Mouse (Mus musculus): ENCODE measurements at regions not wholly inside any gene's neighbourhood (a gene's known extent, or its start where the extent isn't known, plus 50 kb on each side); places are given as distances from the start of the nearest gene placed in this dataset.

DNA sequence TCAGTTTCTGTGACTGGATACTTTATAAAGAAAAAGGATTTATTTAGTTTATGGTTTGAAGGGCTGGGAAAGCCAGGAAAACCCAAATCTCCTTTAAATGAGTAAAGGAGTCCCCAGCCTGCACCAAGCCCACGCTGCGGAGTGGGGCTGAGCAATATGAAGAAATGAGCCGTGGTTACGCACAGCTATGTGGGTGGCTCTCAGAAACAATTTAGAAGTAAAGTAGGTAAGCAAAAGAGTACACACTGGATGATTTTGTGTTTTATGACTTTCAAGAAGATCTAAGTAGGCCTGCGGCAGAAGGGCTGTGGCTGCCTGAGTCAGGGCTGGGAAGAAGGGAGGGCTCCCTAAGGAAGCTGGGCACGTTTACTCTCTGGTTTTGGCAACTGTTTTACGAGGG is 82.6 kb upstream of the Gjb5 start:
- WGBS = 87% methylated on average over 7 of the region's 7 CpGs
- no peak for ATAC-seq

DNA sequence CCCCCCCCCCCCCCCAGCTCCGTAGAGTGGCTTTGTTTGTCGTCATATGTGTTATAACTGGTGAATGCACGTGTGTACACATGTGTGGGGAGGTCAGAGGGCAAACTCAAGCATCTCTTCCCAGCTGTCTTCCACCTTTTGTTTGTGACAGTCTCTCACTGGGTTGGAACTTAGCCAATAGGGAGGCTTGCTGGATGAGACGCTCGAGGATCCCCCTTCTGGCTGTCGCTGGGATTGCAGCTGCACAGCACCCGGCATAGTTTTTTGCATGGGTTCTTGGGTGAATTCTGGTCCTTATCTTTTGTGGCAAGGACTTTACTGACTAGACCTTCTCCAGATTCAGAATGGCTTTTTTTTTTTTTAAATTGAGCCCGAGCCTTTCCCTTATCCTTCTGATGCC is 77.1 kb upstream of the Gjb5 start:
- no peak overlapping the region for H3K4me2 ChIP-seq (replicated peaks)
- no peak for ATAC-seq
- no peaks in the 10 kb centered on the region; the same call in 1 of the 2 replicates for H3K27me3 ChIP-seq
- no peak overlapping the region for H3K9ac ChIP-seq (replicated peaks)
- no peak overlapping the region for H3K4me3 ChIP-seq (replicated peaks)
- no peaks in the 10 kb centered on the region for H3K4me1 ChIP-seq (replicated peaks)
- 41% methylated on average over 8 of the region's 8 CpGs for WGBS
- H3K36me3 ChIP-seq = no peaks in the 10 kb centered on the region
- no peaks in the 10 kb centered on the region for H3K9me3 ChIP-seq
- no peak overlapping the region for H3K27ac ChIP-seq

More for the DNA sequence above, 82.6 kb upstream of the Gjb5 start:
- H3K27me3 ChIP-seq = no peaks in the 10 kb centered on the region
- no peaks in the 10 kb centered on the region for H3K36me3 ChIP-seq
- H3K4me1 ChIP-seq (replicated peaks) = no peaks in the 10 kb centered on the region
- no peak overlapping the region for H3K4me3 ChIP-seq (replicated peaks)
- H3K9me3 ChIP-seq = no peaks in the 10 kb centered on the region
- H3K4me2 ChIP-seq (replicated peaks) = no peak overlapping the region
- no peak overlapping the region for H3K9ac ChIP-seq (replicated peaks)
- H3K27ac ChIP-seq = no peak overlapping the region

DNA sequence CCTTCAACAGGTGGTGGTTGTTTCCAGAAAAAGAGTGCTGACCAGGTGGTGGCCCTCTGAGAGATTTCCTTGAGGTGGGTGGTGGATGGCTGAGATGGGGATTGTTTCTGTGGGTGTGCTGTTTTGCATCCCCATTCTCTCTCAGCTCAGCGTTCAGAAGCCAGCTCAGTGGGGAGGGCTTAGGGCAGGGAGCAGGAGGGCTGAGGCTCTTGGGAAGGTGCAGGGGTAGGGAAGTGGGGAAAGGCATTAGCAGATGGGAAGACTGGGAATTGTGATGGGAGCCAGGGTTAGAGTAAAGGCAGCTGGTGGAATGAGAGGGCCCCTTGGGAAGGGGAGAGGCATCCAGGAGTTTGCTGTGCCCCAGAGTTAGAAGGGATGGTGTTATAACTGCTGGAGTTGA is 72.3 kb upstream of the Gjb5 start:
- Histone ChIP-seq H3K9ac (replicated peaks) (no peak overlapping the region), H3K4me2 (replicated peaks) (no peak overlapping the region), H3K36me3 (no peaks in the 10 kb centered on the region), H3K27me3 (no peaks in the 10 kb centered on the region; the same call in 1 of the 2 replicates), H3K4me3 (replicated peaks) (no peak overlapping the region), H3K9me3 (peaks cover 2% of the 10 kb centered on the region; the same call in 1 of the 2 replicates), H3K4me1 (replicated peaks) (peaks cover 10% of the 10 kb centered on the region; the same call in 1 of the 2 replicates), H3K27ac (no peak overlapping the region)
- ATAC-seq = no peak
- 0% methylated on average over 1 of the region's 1 CpGs for WGBS

DNA sequence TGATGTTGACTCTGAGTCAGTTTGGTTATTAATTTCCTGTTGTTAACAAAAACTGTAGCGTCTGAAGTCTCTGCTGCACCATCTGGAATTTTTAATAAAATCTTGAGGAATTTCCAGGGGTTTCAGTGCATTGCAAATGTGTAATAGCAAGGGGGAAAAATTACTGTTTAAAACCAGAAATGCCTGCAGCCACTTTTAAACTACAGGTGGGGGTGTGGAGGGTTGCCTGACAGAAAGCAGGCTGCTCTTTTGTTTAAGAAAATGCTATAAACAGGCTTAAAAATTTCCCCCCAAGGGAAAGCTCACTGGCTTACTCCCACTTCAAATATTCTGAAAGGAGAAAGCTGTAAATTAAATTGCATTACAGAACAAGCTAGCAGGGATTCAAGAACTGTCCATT is 71.8 kb upstream of the Gjb5 start:
- no peak for ATAC-seq
- 81% methylated on average over 1 of the region's 1 CpGs for WGBS
- no peak overlapping the region for H3K27ac ChIP-seq
- H3K4me1 ChIP-seq (replicated peaks) = peaks cover 10% of the 10 kb centered on the region; the same call in 1 of the 2 replicates
- no peak overlapping the region for H3K4me3 ChIP-seq (replicated peaks)
- no peak overlapping the region for H3K9ac ChIP-seq (replicated peaks)
- no peaks in the 10 kb centered on the region for H3K36me3 ChIP-seq
- no peaks in the 10 kb centered on the region; the same call in 1 of the 2 replicates for H3K27me3 ChIP-seq
- H3K4me2 ChIP-seq (replicated peaks) = no peak overlapping the region
- H3K9me3 ChIP-seq = peaks cover 2% of the 10 kb centered on the region; the same call in 1 of the 2 replicates

DNA sequence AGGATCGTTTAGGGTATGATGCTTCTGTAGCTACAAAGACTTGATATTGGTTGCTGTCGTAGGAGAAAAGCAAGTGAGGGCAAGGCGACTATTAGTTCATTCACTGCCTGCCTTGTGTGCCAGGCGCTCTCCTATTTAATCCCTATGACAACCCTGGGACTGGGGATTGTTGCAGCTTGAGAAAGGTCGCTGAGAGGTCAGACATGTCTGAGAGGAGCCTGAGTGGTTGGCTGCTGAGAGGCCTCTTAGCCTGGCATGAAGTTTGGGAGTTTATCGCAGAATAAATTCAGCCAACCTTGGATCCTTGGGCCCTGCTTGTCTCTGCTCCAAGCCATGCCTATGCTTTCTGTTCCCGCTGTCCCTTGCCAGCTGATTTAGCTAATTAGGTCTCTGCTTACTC is 65.9 kb upstream of the Gjb5 start:
- no peak overlapping the region for H3K4me3 ChIP-seq (replicated peaks)
- ATAC-seq = no peak

DNA sequence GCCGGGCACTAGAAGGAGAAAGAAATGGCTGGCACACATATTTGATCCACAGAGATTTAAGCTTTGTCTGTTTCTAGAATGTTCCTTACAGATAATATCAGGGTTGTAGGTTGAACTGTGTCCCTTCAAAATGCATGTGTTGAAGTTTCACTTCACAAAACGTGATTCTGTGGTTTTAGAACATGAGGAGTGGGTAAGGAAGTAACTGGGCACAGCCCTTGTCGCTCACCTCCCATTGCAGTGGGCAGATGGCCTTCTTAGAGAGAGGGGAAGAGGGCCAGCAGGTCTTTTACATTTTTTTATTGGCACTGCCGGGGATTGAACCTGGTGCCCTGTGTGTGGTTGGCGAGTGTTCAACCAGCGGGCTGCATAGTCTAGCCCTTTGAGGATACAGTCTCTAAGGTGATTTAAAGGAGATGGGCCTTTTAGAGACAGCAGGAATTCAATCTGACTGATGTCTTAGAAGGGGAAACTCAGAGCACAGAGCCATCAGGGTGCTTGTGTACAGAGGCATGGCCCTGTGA is 64.0 kb upstream of the Gjb5 start:
- no peak overlapping the region for H3K4me3 ChIP-seq (replicated peaks)
- H3K9ac ChIP-seq (replicated peaks) = no peak overlapping the region
- ATAC-seq = no peak
- WGBS = 89% methylated on average over 6 of the region's 6 CpGs
- no peaks in the 10 kb centered on the region for H3K9me3 ChIP-seq
- peaks cover 28% of the 10 kb centered on the region for H3K4me1 ChIP-seq (replicated peaks)
- H3K4me2 ChIP-seq (replicated peaks) = no peak overlapping the region
- H3K27ac ChIP-seq = no peak overlapping the region
- H3K36me3 ChIP-seq = no peaks in the 10 kb centered on the region
- peaks cover 6% of the 10 kb centered on the region; the same call in 1 of the 2 replicates for H3K27me3 ChIP-seq

More for the DNA sequence above, 65.9 kb upstream of the Gjb5 start:
- Histone ChIP-seq H3K9ac (replicated peaks) (no peak overlapping the region), H3K9me3 (no peaks in the 10 kb centered on the region; the same call in 1 of the 2 replicates), H3K27me3 (peaks cover 6% of the 10 kb centered on the region; the same call in 1 of the 2 replicates), H3K36me3 (no peaks in the 10 kb centered on the region), H3K4me1 (replicated peaks) (peaks cover 23% of the 10 kb centered on the region), H3K27ac (no peak overlapping the region), H3K4me2 (replicated peaks) (no peak overlapping the region)
- WGBS = 51% methylated on average over 7 of the region's 7 CpGs

DNA sequence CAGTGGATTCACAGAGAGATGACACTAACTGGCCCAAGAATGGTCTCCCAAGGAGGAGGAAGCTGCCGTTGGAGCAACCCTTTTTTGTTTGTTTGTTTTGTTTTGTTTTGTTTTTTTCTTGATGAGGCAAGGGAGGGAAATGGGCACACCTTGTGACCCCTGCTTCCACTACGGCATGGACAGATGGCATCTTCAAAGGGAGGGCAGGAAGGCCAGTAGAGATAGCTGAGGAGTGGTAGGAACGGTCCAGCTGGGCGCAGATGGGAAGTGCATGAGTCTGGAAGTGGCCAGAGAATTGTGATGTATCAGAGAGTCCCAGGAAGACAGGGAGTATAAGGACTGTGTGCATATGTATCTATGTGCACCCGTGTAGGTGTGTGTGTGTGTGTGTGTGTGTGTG is 63.1 kb upstream of the Gjb5 start:
- Histone ChIP-seq H3K4me2 (replicated peaks) (no peak overlapping the region), H3K9me3 (no peaks in the 10 kb centered on the region), H3K4me3 (replicated peaks) (no peak overlapping the region), H3K27me3 (peaks cover 6% of the 10 kb centered on the region; the same call in 1 of the 2 replicates), H3K36me3 (no peaks in the 10 kb centered on the region), H3K27ac (no peak overlapping the region), H3K4me1 (replicated peaks) (peaks cover 23% of the 10 kb centered on the region), H3K9ac (replicated peaks) (no peak overlapping the region)
- WGBS = 84% methylated on average over 5 of the region's 5 CpGs
- no peak for ATAC-seq

DNA sequence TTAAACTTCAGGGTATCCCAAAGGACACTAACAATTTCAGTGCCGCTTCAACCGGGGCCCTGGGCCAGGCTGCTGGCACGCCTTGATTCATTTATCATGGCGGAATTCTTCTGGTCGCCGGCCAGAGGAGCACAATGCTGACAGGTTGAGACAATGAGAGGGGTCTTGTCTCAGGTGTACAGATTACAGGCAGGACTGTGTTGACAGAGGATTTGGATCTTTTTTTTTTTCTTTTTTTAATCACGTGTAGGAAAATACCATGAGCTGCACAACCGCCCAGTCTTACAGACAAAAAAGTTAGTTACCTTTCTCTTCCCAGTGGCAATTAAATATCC is 61.8 kb upstream of the Gjb5 start:
- ATAC-seq = no peak; the same call in 1 of the 2 replicates
- WGBS = 26% methylated on average over 8 of the region's 8 CpGs
- H3K9ac ChIP-seq (replicated peaks) = no peak overlapping the region

DNA sequence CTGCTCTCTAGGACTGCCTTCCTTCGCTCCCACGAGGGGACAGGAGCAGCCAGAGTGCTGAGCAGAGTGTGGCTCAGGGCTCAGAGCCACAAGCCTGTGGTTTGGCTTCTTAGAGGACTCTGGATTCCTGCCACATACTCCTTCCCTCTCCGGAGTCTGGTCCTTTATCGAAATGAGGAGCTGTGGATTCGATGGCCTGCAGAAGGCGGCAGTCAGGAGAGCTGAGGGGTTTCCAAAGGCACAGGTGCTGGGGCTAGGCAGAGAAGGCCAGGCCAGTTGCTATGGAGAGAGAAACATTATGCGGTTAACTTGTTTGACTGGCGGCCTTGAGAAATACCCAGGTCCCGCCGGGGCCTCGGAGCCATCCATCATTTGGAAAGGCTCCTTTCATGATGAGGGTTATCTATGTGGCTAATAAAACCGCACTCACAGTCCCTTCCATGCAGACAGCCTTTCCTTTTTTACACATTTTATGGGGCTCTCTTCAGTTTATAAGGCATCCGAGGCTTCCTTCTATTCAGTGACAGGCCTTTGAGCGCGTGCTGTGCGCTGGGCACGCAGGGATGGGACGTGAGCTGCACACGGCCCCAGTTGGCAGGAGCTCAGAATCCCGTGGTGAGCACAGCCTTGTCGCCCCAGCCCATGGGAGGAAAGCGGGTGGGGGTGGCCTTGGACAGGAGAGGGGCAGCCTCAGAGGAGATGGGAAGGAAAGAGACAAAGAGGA is 61.2 kb upstream of the Gjb5 start:
- Histone ChIP-seq H3K27ac (peak overlapping the region; percentile 80), H3K4me3 (replicated peaks) (no peak overlapping the region), H3K27me3 (peaks cover 6% of the 10 kb centered on the region; the same call in 1 of the 2 replicates), H3K9me3 (no peaks in the 10 kb centered on the region), H3K9ac (replicated peaks) (no peak overlapping the region), H3K4me1 (replicated peaks) (peaks cover 22% of the 10 kb centered on the region), H3K36me3 (no peaks in the 10 kb centered on the region), H3K4me2 (replicated peaks) (peak overlapping the region; percentile 13)
- peak; percentile 88 for ATAC-seq
- 21% methylated on average over 22 of the region's 22 CpGs for WGBS

More for the DNA sequence above, 61.8 kb upstream of the Gjb5 start:
- Histone ChIP-seq H3K27me3 (peaks cover 6% of the 10 kb centered on the region; the same call in 1 of the 2 replicates), H3K36me3 (no peaks in the 10 kb centered on the region), H3K4me3 (replicated peaks) (no peak overlapping the region), H3K9me3 (no peaks in the 10 kb centered on the region), H3K4me2 (replicated peaks) (peak overlapping the region; percentile 13), H3K4me1 (replicated peaks) (peaks cover 18% of the 10 kb centered on the region), H3K27ac (peak overlapping the region; percentile 80)

DNA sequence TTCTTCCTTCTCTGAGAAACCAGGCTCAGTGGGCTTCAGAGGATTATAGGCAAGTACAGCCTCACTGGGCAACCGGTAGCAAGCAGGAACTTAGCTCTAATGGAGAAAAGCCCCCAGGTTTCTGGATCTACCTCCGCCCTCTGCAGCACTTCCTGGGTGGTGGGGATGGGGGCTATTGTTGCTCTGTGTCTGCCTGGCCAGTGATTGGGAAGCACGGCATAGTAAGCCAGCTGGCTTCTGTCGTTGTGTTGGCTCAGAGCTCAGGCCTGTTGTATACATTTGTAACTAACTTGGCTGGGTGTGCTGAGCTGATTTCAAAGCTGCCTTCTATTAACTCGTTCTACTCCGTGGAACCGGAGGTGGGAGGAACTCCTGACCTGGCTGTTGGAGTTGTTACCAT is 58.9 kb upstream of the Gjb5 start:
- no peak for ATAC-seq
- H3K9ac ChIP-seq (replicated peaks) = no peak overlapping the region
- peaks cover 22% of the 10 kb centered on the region for H3K4me1 ChIP-seq (replicated peaks)
- no peaks in the 10 kb centered on the region; the same call in 1 of the 2 replicates for H3K27me3 ChIP-seq
- H3K4me3 ChIP-seq (replicated peaks) = no peak overlapping the region
- H3K4me2 ChIP-seq (replicated peaks) = no peak overlapping the region
- 54% methylated on average over 7 of the region's 7 CpGs for WGBS
- H3K27ac ChIP-seq = no peak overlapping the region
- H3K9me3 ChIP-seq = no peaks in the 10 kb centered on the region
- H3K36me3 ChIP-seq = no peaks in the 10 kb centered on the region

DNA sequence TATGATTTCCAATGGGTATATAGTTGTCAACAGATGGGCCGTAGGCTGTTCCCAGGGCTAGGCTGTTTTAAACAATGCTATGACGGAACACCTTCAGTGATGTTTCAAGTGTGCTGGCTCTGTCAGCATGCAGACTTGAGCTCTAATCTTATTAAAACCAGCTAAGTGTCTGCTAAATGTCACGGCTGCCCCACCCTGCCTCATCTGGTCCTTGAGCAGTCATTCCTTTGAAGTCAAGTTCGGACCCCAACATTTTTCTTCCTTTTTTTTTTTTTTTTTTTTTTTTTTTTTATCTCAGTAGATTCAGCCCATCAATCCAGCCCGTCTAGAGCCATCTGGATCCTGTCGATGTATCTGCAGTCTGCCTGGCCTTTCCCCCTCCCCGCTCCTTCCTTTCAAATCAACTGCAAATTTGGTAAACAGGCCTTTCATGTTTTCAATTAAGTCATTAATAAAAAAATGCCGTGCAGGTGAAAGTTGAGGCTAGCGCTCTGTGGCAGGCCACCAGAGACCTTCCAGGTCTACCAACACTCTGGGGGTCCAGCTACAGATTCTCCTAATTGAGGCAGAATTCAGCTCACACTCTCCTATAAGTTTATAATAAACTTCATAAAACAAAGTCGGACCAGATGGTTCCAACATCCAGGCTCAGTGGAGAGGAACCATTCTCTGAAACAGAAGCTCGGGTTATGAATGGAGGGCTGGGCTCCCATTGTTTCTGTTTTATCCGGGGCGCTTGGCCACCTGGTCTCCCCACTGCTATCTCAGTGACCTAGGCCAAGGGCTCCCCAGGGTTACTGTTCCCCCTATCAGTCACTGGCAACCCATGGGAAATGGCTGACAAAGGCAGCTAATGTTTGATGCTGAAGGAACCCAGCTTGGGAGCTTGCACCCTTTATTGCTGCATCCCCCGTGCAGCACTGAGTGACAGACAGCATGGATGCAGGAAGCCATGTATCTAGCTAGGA is 56.3 kb upstream of the Gjb5 start:
- no peaks in the 10 kb centered on the region for H3K9me3 ChIP-seq
- no peak overlapping the region for H3K9ac ChIP-seq (replicated peaks)
- peaks cover 15% of the 10 kb centered on the region for H3K4me1 ChIP-seq (replicated peaks)
- no peaks in the 10 kb centered on the region for H3K27me3 ChIP-seq
- 36% methylated on average over 14 of the region's 14 CpGs for WGBS
- H3K27ac ChIP-seq = no peak overlapping the region
- no peaks in the 10 kb centered on the region for H3K36me3 ChIP-seq
- no peak for ATAC-seq
- no peak overlapping the region for H3K4me2 ChIP-seq (replicated peaks)
- H3K4me3 ChIP-seq (replicated peaks) = no peak overlapping the region

All from midbrain, embryonic 13.5 days (tissue).